Mouse (Mus musculus) heart, embryonic 10.5 days (tissue): ENCODE results near the gene Triobp. TPM values are rescaled to one million over a fixed set of nuclear protein-coding genes. Genes with fewer than 3 reads are reported as not detected.
A peak's percentile ranks its signal among the peaks of the same experiment; 100 is the strongest.
"Not testable (repeated sequence)": the region's sequence is repeated elsewhere in the genome, so short reads cannot be mapped to it uniquely, and the experiment has no call there.

ENCODE experiments used
- DNase-seq: peaks from one replicate; pipeline ENCODE4 v3.0.0-alpha.2; 2017; ENCODE audit warnings: low spot score
- H3K27ac ChIP-seq: fragments of 300-500 bp; sonication (generic); 2 replicates; pipeline ENCODE4 v1.5.1; 2016; ENCODE audit warnings: mild to moderate bottlenecking
- H3K27me3 ChIP-seq: fragments of 300-500 bp; sonication (generic); 2 replicates; pipeline ENCODE4 v1.6.1; 2016; ENCODE audit warnings: mild to moderate bottlenecking; ENCODE audit not compliant: poor library complexity, insufficient read depth, severe bottlenecking
- H3K36me3 ChIP-seq: fragments of 300-500 bp; sonication (generic); 2 replicates; pipeline ENCODE4 v1.6.1; 2016; ENCODE audit warnings: mild to moderate bottlenecking, moderate library complexity
- H3K4me1 ChIP-seq: fragments of 300-500 bp; sonication (generic); 2 replicates; pipeline ENCODE4 v1.6.1; 2016; ENCODE audit warnings: mild to moderate bottlenecking
- H3K4me3 ChIP-seq: fragments of 300-500 bp; sonication (generic); 2 replicates; pipeline ENCODE4 v1.5.1; 2016; ENCODE audit warnings: mild to moderate bottlenecking, moderate library complexity
- H3K9me3 ChIP-seq: fragments of 300-500 bp; sonication (generic); 2 replicates; pipeline ENCODE4 v1.6.1; 2016; ENCODE audit warnings: mild to moderate bottlenecking, moderate library complexity
- WGBS: fragments of 180-500 bp; shearing (Covaris S2); methylation state at CpG from one replicate; pipeline ENCODE4 v1.1.7; 2016; 5-methylcytosine and 5-hydroxymethylcytosine counted together
- polyA plus RNA-seq: library from polyadenylated mRNA; unstranded; fragments of >200 nt; fragmentation: Nextera tagmentation; extraction: Ambion mirVana; gene quantifications from 2 replicates; pipeline ENCODE4 v1.2.1, GENCODE M21; 2016

Gene Triobp
- polyA plus RNA-seq, 1 experiment from 2014 or later = 68.2 TPM

DNA sequence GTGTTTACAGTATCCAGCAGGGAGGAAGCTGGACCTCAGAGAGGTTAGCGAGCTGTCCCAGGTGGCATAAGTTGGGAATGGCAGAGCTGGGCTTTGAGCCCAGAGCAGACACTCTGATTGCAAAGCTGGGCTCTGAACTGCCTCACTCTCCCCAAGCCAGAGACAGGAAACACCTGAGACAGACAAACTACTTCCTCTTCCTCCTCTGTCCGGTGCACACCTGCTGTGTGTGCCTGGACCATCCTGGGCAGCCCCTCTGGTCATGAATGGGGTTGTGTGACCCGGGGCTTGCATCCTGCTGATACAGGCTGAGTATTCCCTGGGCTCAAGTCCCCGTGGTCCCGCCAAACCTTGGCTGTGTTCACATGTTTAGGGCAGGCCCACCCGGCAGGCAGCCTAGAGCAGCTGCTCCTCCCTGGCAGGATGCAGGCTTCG, 52.9 kb downstream of the Triobp start:
- no peak overlapping the region for H3K4me3 ChIP-seq
- DNase-seq = no peak
- no peaks in the 10 kb centered on the region for H3K27me3 ChIP-seq
- H3K27ac ChIP-seq = no peak overlapping the region
- peaks cover 94% of the 10 kb centered on the region for H3K36me3 ChIP-seq
- H3K9me3 ChIP-seq = no peaks in the 10 kb centered on the region
- H3K4me1 ChIP-seq = peaks cover 54% of the 10 kb centered on the region
- 83% methylated on average over 7 of the region's 7 CpGs for WGBS

- H3K4me3 ChIP-seq = no peak overlapping the region
- peaks cover 94% of the 10 kb centered on the region for H3K36me3 ChIP-seq
Observed at GRCm38 (mm10) chr15:79001559-79001958, 54.0 kb downstream of the Triobp start.

DNA sequence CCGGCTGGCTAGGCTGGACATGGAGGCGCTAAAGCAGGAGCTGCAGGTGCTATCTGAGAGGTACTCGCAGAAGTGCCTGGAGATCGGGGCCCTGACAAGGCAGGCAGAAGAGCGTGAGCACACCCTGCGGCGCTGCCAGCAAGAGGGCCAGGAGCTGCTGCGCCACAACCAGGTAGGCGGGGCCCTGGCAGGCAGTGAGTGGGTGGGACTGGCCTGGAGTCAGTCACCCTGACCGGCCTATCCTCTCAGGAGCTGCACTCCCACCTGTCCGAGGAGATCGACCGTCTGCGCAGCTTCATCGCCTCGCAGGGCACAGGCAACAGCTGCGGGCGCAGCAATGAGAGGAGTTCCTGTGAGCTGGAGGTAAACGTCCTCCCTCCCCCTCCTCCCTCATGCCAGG, 54.5 kb downstream of the Triobp start:
- Histone ChIP-seq H3K4me1 (peaks cover 42% of the 10 kb centered on the region), H3K4me3 (no peak overlapping the region; the same call in 1 of the 2 replicates), H3K36me3 (peaks cover 94% of the 10 kb centered on the region), H3K9me3 (no peaks in the 10 kb centered on the region), H3K27me3 (no peaks in the 10 kb centered on the region), H3K27ac (no peak overlapping the region)
- WGBS = 38% methylated on average over 19 of the region's 19 CpGs
- no peak for DNase-seq

More at GRCm38 (mm10) chr15:79001559-79001958, 54.0 kb downstream of the Triobp start:
- H3K27ac ChIP-seq = no peak overlapping the region
- H3K4me1 ChIP-seq = peaks cover 44% of the 10 kb centered on the region
- no peaks in the 10 kb centered on the region for H3K27me3 ChIP-seq
- no peaks in the 10 kb centered on the region for H3K9me3 ChIP-seq
- DNase-seq = no peak
- WGBS = 80% methylated on average over 5 of the region's 5 CpGs

- Histone ChIP-seq H3K27ac (no peak overlapping the region), H3K27me3 (no peaks in the 10 kb centered on the region), H3K4me3 (no peak overlapping the region), H3K4me1 (peaks cover 36% of the 10 kb centered on the region), H3K36me3 (peaks cover 87% of the 10 kb centered on the region), H3K9me3 (no peaks in the 10 kb centered on the region)
- no peak for DNase-seq
- WGBS = 83% methylated on average over 3 of the region's 3 CpGs
Observed at GRCm38 (mm10) chr15:79003079-79003478, 55.6 kb downstream of the Triobp start.

DNA sequence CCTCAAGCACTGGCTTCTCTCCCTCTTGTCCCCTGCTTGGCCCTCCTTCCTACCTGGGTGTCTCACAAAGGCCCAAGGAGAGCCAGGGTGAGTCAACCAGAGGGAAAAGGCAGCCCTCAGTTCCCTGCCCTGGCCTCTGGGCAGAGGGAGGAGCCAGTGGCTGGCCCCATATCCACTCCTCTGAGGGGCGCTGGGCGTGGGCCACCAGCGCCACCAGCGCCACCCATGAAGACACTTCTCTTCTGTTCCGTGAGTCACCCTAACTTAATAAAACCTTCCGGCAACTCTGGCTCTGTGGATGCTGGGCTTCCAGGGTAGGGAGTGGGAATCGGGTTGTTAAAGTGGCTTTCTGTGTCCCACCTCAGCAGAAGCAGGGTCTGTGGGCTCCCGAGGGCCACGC, 58.1 kb downstream of the Triobp start:
- no peak for DNase-seq
- H3K36me3 ChIP-seq = peaks cover 66% of the 10 kb centered on the region
- 90% methylated on average over 9 of the region's 9 CpGs for WGBS
- no peak overlapping the region for H3K4me3 ChIP-seq
- H3K27me3 ChIP-seq = no peaks in the 10 kb centered on the region
- peaks cover 27% of the 10 kb centered on the region for H3K4me1 ChIP-seq
- H3K9me3 ChIP-seq = no peaks in the 10 kb centered on the region
- H3K27ac ChIP-seq = no peak overlapping the region

DNA sequence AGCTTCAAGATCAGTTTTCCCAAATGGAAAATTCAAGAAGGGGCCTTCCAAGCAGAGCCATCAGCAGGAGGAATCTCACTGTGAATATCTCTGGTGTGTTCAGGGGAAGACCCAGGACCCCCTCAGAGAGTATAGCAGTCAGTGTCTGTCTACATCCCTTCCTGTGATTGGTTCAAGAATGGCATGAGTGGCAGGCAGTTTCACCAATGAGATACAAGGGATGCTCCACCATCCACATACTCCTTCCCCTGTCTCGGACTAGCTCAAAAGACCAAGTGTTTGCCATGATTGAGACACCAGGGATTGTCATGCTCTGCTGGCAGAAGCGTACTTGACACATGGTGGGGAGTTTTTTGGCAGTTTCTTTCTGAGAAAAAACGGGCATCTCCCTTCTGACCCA, 59.1 kb downstream of the Triobp start:
- H3K27me3 ChIP-seq = no peaks in the 10 kb centered on the region
- DNase-seq = no peak
- WGBS = 81% methylated on average over 3 of the region's 3 CpGs
- H3K4me3 ChIP-seq = no peak overlapping the region
- H3K4me1 ChIP-seq = peaks cover 28% of the 10 kb centered on the region
- no peak overlapping the region for H3K27ac ChIP-seq
- H3K9me3 ChIP-seq = no peaks in the 10 kb centered on the region
- H3K36me3 ChIP-seq = peaks cover 55% of the 10 kb centered on the region

DNA sequence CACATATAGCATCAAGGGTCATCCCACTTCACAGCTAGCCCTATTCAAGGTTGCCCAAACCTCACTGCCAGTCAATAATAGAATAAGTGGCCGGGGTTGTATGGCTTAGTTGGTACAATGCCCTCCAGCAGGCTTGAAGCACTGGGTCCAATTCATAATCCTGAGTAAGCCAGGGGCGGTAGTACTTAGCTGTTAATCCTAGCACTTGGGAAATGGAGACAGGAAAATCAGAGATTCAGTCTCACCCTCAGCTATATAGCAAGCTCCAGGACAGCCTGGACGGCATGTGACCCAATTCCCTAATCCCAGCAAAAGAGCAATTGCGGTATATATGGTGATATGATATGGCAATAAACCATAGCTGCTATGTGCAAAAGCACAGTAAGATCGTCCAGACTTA, 59.5 kb downstream of the Triobp start:
- Histone ChIP-seq H3K4me1 (peaks cover 28% of the 10 kb centered on the region), H3K27me3 (no peaks in the 10 kb centered on the region), H3K36me3 (peaks cover 51% of the 10 kb centered on the region), H3K27ac (no peak overlapping the region), H3K4me3 (no peak overlapping the region), H3K9me3 (no peaks in the 10 kb centered on the region)
- 90% methylated on average over 5 of the region's 5 CpGs for WGBS
- DNase-seq = no peak

DNA sequence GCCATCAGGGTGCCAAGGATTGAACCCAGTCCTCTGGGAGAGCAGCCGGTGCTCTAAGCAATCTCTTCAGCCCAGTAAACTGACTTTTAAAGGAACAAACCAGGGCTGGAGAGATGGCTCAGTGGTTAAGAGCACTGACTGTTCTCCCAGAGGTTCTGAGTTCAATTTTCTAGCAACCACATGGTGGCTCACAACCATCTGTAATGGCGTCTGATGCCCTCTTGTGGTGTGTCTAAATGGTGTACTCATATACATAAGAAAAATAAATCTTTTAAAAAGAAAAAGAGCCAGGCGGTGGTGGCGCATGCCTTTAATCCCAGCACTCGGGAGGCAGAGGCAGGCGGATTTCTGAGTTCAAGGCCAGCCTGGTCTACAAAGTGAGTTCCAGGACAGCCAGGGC, 60.3 kb downstream of the Triobp start:
- DNase-seq, H3K27ac ChIP-seq, H3K4me3 ChIP-seq, H3K9me3 ChIP-seq, H3K27me3 ChIP-seq: not testable (repeated sequence)
- 88% methylated on average over 6 of the region's 6 CpGs for whole genome bisulfite sequencing
- H3K36me3 ChIP-seq = peaks cover 43% of the 10 kb centered on the region
- H3K4me1 ChIP-seq = peaks cover 29% of the 10 kb centered on the region

- H3K27ac ChIP-seq = peak overlapping the region; percentile 23; the same call in 1 of the 2 replicates
- DNase-seq = no peak
- WGBS = 54% methylated on average over 5 of the region's 5 CpGs
- H3K9me3 ChIP-seq = no peaks in the 10 kb centered on the region
- no peak overlapping the region for H3K4me3 ChIP-seq
- peaks cover 33% of the 10 kb centered on the region for H3K4me1 ChIP-seq
- H3K36me3 ChIP-seq = peaks cover 24% of the 10 kb centered on the region
- 0 out of 2 replicates have a peak, but pooled peaks cover 4% of the 10 kb centered on the region for H3K27me3 ChIP-seq
Observed at GRCm38 (mm10) chr15:79009734-79010133, 62.2 kb downstream of the Triobp start.

GRCm38 (mm10) chr15:79011550-79011949, 64.0 kb downstream of the Triobp start:
- H3K36me3 ChIP-seq = peaks cover 6% of the 10 kb centered on the region
- no peaks in the 10 kb centered on the region for H3K9me3 ChIP-seq
- H3K27me3 ChIP-seq = 0 out of 2 replicates have a peak, but pooled peaks cover 4% of the 10 kb centered on the region
- 47% methylated on average over 10 of the region's 10 CpGs for whole genome bisulfite sequencing
- DNase-seq = no peak
- peaks cover 33% of the 10 kb centered on the region for H3K4me1 ChIP-seq
- no peak overlapping the region for H3K4me3 ChIP-seq
- 0 out of 2 replicates have a peak overlapping the region, but pooled peaks have one; percentile 19 for H3K27ac ChIP-seq

GRCm38 (mm10) chr15:79013382-79013781, 65.9 kb downstream of the Triobp start:
- 63% methylated on average over 7 of the region's 7 CpGs for WGBS
- no peak for DNase-seq
- 0 out of 2 replicates have a peak, but pooled peaks cover 4% of the 10 kb centered on the region for H3K27me3 ChIP-seq
- H3K4me1 ChIP-seq = peaks cover 33% of the 10 kb centered on the region
- H3K4me3 ChIP-seq = no peak overlapping the region
- no peak overlapping the region for H3K27ac ChIP-seq
- no peaks in the 10 kb centered on the region for H3K36me3 ChIP-seq
- H3K9me3 ChIP-seq = no peaks in the 10 kb centered on the region

DNA sequence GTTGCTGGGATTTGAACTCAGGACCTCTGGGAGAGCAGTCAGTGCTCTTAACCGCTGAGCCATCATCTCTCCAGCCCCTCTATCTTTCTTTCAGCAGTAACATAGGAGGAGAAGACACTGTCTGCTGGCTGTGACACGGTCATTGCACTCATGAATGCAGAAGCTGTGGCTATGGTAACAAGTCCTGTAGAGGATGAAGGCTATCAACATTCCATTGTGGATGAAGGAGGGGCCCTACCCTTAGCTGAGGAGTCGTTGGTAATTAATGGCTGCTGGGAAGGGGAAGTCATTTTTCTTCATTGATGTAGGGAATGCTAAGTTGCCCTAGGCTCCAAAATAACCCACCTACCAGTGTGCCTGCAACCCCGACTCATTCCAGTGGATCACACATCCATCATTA, 70.7 kb downstream of the Triobp start:
- no peak for DNase-seq
- Histone ChIP-seq H3K9me3 (no peaks in the 10 kb centered on the region), H3K4me1 (peaks cover 19% of the 10 kb centered on the region), H3K27me3 (0 out of 2 replicates have a peak, but pooled peaks cover 4% of the 10 kb centered on the region), H3K4me3 (no peak overlapping the region), H3K27ac (no peak overlapping the region), H3K36me3 (no peaks in the 10 kb centered on the region)
- 50% methylated on average over 4 of the region's 4 CpGs for WGBS

- Histone ChIP-seq H3K27ac (peak overlapping the region; percentile 32), H3K27me3 (no peaks in the 10 kb centered on the region), H3K36me3 (no peaks in the 10 kb centered on the region), H3K4me1 (peaks cover 17% of the 10 kb centered on the region), H3K4me3 (no peak overlapping the region), H3K9me3 (no peaks in the 10 kb centered on the region)
- WGBS = 62% methylated on average over 3 of the region's 3 CpGs
- DNase-seq = no peak
Observed at GRCm38 (mm10) chr15:79018886-79019285, 71.4 kb downstream of the Triobp start.

DNA sequence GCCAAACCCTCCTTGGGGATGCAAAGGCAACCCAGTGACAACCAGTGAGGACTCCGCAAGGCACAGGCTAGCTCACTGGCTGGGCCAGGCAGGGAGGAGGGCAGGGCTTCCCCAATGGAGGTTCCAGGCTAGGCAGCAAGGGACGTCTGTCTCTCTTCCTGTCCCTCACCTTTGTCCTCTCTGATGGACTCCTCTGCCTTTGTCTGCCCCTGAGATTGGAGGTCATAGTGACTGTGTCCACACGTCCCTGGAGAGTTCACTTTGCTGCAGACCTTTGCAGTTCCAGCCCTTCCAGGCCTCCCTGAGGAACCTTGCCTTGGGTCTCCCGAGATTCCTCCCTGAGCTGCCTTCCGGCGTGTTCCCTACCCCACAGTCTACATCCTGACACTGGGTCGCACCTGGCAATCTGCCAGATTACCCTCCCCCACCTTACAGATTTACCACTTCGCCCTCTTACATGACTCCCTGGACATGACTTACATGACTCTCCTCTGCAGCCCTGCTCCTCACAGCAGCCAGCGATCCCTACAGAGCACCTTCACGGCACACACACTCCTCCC, 75.2 kb downstream of the Triobp start:
- Histone ChIP-seq H3K9me3 (no peaks in the 10 kb centered on the region), H3K36me3 (no peaks in the 10 kb centered on the region), H3K4me1 (peaks cover 37% of the 10 kb centered on the region), H3K27ac (peak overlapping the region; percentile 56), H3K4me3 (no peak overlapping the region), H3K27me3 (peaks cover 18% of the 10 kb centered on the region; the same call in 1 of the 2 replicates)
- 55% methylated on average over 10 of the region's 10 CpGs for WGBS
- no peak for DNase-seq
